Mouse (Mus musculus): ENCODE results near the gene Naif1.

The Naif1 gene

DNA sequence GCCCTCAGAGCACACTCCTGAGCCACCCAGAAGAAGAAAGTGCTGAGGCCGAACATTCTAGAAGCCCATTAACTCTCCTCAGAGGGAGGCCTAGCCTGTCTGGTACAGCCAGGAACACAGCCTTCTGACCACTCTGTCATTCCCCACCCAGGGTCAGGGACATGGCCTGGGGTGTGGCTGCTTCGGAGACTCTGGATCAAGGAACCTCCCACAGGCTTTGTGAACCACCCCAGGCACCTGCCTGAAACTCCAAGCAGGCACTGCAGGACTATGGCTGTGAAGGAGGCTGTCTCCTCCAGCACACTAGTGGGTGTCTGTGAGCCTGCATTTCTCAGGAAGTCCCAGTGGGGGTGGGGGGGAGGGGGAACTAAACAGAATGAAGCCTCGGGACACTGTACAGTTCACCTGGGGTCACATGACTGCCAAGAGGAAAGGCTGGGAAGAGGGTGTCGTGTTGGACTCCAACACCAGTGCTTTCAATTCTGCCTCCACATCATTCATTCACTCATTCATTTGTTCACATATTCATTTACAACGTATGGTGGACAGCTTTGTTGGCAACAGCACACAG is 51.6 kb downstream of the Naif1 start:
- peak; percentile 69 for DNase-seq (ENCODE audit: low read depth, low spot score)

DNA sequence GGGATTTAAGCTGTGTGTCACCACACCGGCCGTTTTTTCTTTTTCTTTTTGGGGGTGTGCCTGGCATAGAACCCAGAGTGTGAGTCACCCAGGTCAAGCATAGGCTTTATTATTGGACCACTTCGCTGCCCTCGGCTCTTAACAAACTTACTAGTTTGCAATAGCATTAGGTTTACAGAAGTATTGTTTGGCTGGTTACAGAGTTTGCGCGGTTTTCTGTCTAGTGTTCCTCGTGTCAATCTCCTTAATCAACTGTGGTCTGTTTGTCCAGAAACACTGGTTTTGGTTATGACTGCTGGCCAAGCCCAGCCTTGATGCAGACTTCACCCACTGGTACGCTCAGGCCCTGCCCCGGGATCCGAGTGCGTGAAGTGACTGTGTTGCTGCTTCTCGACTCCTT is 52.6 kb downstream of the Naif1 start:
- DNase-seq (ENCODE audit: low read depth, low spot score), result no peak

GRCm38 (mm10) chr2:32503588-32503987 is 53.3 kb downstream of the Naif1 start:
- DNase-seq (ENCODE audit: low read depth, low spot score), result no peak

DNA sequence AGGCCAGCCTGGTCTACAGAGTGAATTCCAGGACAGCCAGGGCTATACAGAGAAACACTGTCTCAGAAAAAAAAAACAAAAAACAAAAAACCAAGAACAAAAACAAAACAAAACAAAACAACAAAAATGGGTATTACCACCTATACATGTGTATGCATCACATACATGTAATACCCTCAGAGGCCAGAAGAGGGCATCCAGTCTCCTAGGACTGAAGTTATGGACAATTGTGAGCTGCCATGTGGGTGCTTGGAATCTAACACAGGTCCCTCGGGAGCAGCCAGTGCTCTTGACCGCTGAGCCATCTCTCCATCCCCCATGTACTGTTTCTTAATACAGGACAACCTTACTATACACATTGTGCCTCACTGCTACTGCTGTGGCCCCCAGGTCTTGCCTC is 55.3 kb downstream of the Naif1 start:
- peak; percentile 59 for DNase-seq (ENCODE audit: low read depth, low spot score)

All from ES-CJ7 (cell line).